Mouse (Mus musculus): ENCODE data around the gene B3gat1.

Gene B3gat1

GRCm38 (mm10) chr9:26733206-26733891 is at the start of gene B3gat1:
TSS of gene B3gat1 (plus strand) at chr9:26733728.
- DNase-seq (ENCODE audit: extremely low read depth, insufficient read length, low spot score) = no peak

GRCm38 (mm10) chr9:26689171-26689570 is 44.4 kb upstream of the B3gat1 start:
- no peak for DNase-seq (ENCODE audit: extremely low read depth, insufficient read length, low spot score)

DNA sequence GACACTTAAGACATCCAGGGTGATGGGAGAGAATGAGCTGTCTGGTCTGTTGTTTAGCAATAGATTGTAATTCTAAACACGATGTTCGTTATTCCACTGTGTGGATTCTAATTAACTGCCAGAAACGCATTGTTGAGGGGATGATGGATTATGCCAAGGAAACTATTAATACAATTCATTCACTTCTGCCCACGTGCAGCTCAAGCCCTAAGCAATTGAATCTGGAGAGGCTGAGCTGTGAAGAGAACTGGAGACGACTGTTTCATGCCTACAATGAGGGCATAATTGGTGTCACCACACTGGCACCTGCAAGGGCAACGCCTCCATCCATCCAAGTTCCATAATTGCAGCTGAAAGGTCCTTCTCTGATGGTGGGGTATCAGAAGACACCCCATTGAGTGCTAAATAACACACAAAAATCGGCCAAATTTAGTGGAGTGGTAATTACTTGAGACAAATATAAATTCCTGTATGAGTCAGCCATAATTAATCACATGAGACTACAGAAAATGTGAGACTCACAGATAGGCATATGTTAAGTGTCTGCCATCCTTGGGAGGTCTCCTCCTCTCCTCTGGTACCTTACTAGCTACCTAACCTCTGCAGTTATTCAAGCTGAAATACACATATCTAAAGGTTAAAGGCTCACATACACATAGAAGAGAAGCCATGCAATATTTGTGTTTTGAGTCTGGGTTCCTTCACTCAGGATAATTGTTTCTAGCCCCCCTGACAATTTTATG is 43.4 kb upstream of the B3gat1 start:
- no peak for DNase-seq (ENCODE audit: extremely low read depth, insufficient read length, low spot score)

- DNase-seq (ENCODE audit: extremely low read depth, insufficient read length, low spot score) = no peak
Observed at GRCm38 (mm10) chr9:26692641-26693040, 40.9 kb upstream of the B3gat1 start.

DNA sequence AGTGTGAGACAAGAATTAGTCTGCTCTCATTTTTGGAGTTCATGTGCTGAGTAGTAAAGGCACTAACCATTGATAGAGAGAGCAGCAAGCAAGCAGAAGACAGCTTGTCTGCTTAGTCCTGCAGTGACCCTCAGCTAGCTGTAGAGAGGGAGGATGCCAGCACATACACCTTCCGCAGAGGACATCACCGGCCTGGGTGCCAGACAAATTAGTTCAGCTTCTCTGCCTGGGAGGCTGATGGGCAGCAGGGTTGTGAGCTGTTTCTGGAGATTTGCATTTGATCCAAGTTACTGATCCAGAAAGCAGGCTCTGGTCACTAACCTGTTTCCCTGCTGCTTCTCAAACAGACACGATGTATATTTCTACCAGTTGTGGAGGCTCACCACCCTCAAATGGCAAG is 38.9 kb upstream of the B3gat1 start:
- no peak for DNase-seq (ENCODE audit: extremely low read depth, insufficient read length, low spot score)

- no peak for DNase-seq (ENCODE audit: extremely low read depth, insufficient read length, low spot score)
Observed at GRCm38 (mm10) chr9:26695178-26695577, 38.4 kb upstream of the B3gat1 start.

- DNase-seq (ENCODE audit: extremely low read depth, insufficient read length, low spot score) = no peak
Observed at GRCm38 (mm10) chr9:26698286-26698685, 35.2 kb upstream of the B3gat1 start.

- DNase-seq (ENCODE audit: extremely low read depth, insufficient read length, low spot score) = no peak
Observed at GRCm38 (mm10) chr9:26700329-26700728, 33.2 kb upstream of the B3gat1 start.

DNA sequence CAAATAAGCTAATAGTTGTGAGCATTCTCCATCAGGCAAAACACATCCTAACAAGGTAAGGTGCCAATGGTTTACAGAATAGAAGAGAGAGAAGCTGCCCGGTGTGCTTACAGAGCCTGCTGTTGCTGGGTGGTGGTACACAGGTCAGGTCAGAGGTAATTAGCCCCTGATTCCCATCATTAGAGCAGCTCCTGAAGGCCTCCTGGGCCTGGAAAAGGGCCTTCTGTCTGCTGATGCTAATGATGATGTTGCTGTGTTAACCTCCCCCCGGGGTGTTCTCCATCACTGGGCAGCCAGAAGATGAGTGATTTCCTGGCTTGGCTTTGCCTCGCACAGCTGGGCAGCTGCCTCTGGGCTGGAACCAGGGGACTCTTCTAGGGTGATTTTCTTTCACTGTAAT is 15.1 kb upstream of the B3gat1 start:
- no peak for DNase-seq (ENCODE audit: extremely low read depth, insufficient read length, low spot score)

DNA sequence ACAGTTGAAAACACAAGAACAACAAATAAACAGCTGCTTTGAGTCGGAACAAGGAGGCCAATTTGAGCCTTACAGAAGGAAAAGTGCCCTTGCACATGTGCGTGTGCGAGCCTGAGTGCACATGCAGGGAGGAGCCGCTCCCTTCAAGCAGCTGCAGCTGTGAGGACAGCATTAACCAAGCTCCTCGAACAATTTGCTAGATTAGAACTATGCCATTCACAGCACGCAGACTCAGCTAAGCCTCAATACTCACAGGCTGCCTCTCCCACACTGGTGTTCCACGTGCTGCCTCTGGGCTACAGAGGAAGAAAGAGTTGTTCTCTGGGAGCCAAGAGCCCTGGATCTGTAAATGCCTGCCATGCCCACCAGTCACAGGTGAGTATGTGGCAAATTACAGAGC is 11.8 kb upstream of the B3gat1 start:
- DNase-seq (ENCODE audit: extremely low read depth, insufficient read length, low spot score) = no peak

- DNase-seq (ENCODE audit: extremely low read depth, insufficient read length, low spot score) = no peak
Observed at GRCm38 (mm10) chr9:26725709-26726108, 7.8 kb upstream of the B3gat1 start.

GRCm38 (mm10) chr9:26727445-26727844 is 6.1 kb upstream of the B3gat1 start:
- DNase-seq (ENCODE audit: extremely low read depth, insufficient read length, low spot score) = no peak

GRCm38 (mm10) chr9:26728556-26728955 is 5.0 kb upstream of the B3gat1 start:
- no peak for DNase-seq (ENCODE audit: extremely low read depth, insufficient read length, low spot score)

DNA sequence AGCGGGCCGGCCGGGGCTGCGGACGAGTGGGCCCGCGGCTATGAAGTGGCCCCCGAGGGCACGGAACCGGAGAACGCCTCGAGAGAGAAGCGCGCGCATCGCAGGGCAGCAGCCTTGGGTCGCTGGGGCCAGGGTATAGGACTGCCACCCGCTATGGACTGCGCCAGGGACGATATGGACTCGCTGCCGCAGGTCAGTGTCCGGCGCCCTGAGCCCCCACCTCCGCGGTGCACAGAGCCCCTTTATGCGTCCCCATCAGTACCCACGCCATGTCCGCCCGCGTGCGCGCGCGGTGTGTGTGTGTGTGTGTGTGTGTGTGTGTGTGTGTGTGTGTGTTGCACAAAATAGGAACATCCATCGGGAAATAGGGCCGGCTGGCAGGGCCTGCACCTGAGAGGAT is 458 bp downstream of the B3gat1 start:
- DNase-seq (ENCODE audit: extremely low read depth, insufficient read length, low spot score) = no peak

DNA sequence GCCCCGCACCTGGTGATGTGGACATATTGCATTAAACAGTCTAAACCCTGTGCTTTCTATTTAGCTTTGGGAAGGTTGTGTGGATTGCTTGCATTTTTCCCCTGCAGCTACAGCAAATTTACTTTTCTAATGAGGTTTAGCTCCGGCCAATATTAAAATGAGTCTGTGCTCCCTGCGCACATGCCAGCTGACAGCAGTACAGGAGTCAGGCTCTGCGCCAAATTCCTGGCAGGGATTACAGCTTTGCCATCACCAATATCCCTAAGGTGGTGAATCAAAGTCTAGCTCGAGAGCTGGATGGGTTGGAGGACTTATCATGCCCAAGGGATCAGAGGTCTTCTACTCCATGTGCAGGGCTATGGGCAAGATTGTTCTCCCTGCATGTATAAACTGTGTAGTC is 3.6 kb downstream of the B3gat1 start:
- no peak for DNase-seq (ENCODE audit: extremely low read depth, insufficient read length, low spot score)

DNA sequence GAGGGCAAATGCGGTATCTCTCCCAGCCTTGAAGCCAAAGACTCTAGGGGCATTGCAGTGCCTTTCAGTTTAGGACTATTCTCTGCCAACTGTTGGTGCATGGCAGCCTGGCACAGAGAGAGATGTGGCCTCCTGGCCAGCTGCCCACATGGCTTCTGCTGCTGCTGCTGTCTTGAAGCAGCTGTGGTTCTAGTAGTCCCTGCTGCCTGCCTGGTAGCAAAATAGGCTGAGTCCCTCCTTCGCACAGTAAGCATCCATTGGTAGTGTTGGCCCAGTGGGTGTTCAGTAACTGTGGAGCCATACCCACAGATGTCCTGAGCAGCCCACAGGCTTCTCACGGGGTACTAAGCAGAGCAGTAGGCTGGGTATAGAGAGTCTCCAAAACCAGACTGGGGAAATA is 9.3 kb downstream of the B3gat1 start:
- no peak for DNase-seq (ENCODE audit: extremely low read depth, insufficient read length, low spot score)

GRCm38 (mm10) chr9:26747121-26747520 is 13.6 kb downstream of the B3gat1 start:
- no peak for DNase-seq (ENCODE audit: extremely low read depth, insufficient read length, low spot score)

DNA sequence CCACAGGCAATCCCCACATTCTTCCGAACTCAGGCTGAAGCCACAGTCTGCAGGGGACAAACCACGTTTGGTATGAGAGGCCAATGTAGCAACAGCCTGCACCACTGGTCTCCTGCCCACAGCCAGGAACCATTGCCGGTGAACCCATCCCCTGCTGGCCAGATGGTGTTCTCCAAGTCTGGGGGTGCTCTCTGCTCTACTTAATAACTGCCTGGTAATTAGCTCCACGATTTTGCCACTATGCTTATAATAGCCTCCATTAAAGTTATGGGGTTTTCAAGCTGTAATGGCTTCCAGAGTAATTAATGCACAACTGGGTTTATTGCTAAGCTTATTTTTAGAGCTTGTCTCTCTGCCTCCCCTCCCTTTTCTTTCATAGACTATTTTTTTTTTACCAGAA is 15.4 kb downstream of the B3gat1 start:
- DNase-seq (ENCODE audit: extremely low read depth, insufficient read length, low spot score) = no peak

GRCm38 (mm10) chr9:26760081-26760480 is 26.6 kb downstream of the B3gat1 start:
- DNase-seq (ENCODE audit: extremely low read depth, insufficient read length, low spot score) = no peak

DNA sequence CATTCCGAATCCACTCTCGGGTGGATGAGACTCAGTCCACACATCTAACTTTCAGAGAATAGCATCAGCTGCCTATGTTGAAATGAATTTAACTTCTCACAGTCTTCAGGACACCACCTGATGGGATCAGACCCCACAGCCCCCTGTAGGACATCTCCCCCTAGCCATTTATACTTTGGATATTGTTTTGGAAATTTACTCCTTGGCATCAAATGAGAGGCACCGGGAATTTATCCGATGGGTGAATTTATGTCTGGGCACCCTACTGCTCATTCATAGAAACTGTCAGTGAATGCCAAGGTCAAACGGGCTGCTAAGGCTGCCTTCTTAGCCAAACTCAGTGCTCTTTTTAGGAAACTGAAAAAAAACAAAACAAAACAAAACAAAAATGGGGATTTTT is 27.0 kb downstream of the B3gat1 start:
- DNase-seq (ENCODE audit: extremely low read depth, insufficient read length, low spot score) = no peak

- no peak for DNase-seq (ENCODE audit: extremely low read depth, insufficient read length, low spot score)
Observed at GRCm38 (mm10) chr9:26762477-26762876, 28.9 kb downstream of the B3gat1 start.

GRCm38 (mm10) chr9:26768181-26768580 is 34.7 kb downstream of the B3gat1 start:
- DNase-seq (ENCODE audit: extremely low read depth, insufficient read length, low spot score) = no peak
